Comparison of ENCODE assay signal across 27 mouse cellular contexts in genomic region chr11:46697433-46698277, GRCm38 (mm10). TPM values are rescaled to one million over a fixed set of nuclear protein-coding genes. Genes with fewer than 3 reads are reported as not detected.
"Had no signal": no experiment of that assay in that cellular context is flagged by ENCODE, and none has a peak within 500 bp of the region (broad histone marks: within the 10 kb centered on the region; RNA-seq: fewer than 3 reads in every experiment).

No protein-coding gene starts in this region.

- H3K4me2 ChIP-seq: kidney, embryonic 15.5 days; limb, embryonic 12.5 days; limb, embryonic 15.5 days; midbrain, embryonic 11.5 days had no signal

- H3K9me3 ChIP-seq: kidney, embryonic 15.5 days; limb, embryonic 12.5 days; limb, embryonic 15.5 days had no signal

- H3K9ac ChIP-seq: kidney, embryonic 15.5 days; limb, embryonic 12.5 days; limb, embryonic 15.5 days had no signal

- H3K4me3 ChIP-seq: kidney, embryonic 15.5 days; limb, embryonic 12.5 days; limb, embryonic 15.5 days had no signal

- DNase-seq: kidney, adult 8-10 months; kidney, postnatal 10 days; kidney, postnatal 36 days; left cerebral cortex, postnatal 4 days; lung, adult 2 months; lung, postnatal 14 days; lung, postnatal 4 days; midbrain, embryonic 14.5 days; thymus, adult 2 months; thymus, postnatal 14 days; thymus, postnatal 4 days had no signal

- H3K36me3 ChIP-seq: kidney, embryonic 15.5 days; limb, embryonic 12.5 days; limb, embryonic 15.5 days had no signal

- H3K27ac ChIP-seq: kidney, embryonic 15.5 days; limb, embryonic 12.5 days; limb, embryonic 15.5 days had no signal

- H3K27me3 ChIP-seq: kidney, embryonic 15.5 days; limb, embryonic 12.5 days; limb, embryonic 15.5 days had no signal

- H3K4me1 ChIP-seq: kidney, embryonic 15.5 days; limb, embryonic 12.5 days; limb, embryonic 15.5 days had no signal

RNA-seq across cellular contexts. Expression of gene Timd2, which starts 9.2 kb away (rescaled TPM):
- total RNA-seq: layer of hippocampus, adult 18-20 months; layer of hippocampus, postnatal 14 days; left cerebral cortex, adult 8-10 months; left cerebral cortex, postnatal 14 days; megakaryocyte progenitor cell, adult 5-6 weeks; megakaryocyte-erythroid progenitor cell, adult 5-6 weeks; midbrain, postnatal 0 days had no signal
- polyA plus RNA-seq: limb, embryonic 12.5 days; lung, adult 2 months; lung, embryonic 16.5 days; midbrain, postnatal 0 days; neural tube, embryonic 11.5 days; neural tube, embryonic 14.5 days had no signal

RNA-seq across cellular contexts. Expression of gene Havcr1, which starts 37.2 kb away (rescaled TPM):
- total RNA-seq: layer of hippocampus, adult 18-20 months; layer of hippocampus, postnatal 14 days; left cerebral cortex, adult 8-10 months; left cerebral cortex, postnatal 14 days; left cerebral cortex, postnatal 4 days; megakaryocyte-erythroid progenitor cell, adult 5-6 weeks; midbrain, postnatal 0 days had no signal
- polyA plus RNA-seq: intestine, postnatal 0 days; limb, embryonic 12.5 days; midbrain, embryonic 11.5 days; midbrain, embryonic 14.5 days; midbrain, postnatal 0 days; neural tube, embryonic 11.5 days; neural tube, embryonic 14.5 days; stomach, embryonic 16.5 days had no signal
